Mouse (Mus musculus) ES-Bruce4 (cell line): ENCODE results near the gene Cntfr.
A peak's percentile ranks its signal among the peaks of the same experiment; 100 is the strongest.

Source experiments
- CTCF ChIP-seq: IDR thresholded peaks from one replicate; pipeline ENCODE4 v1.8.1; 2011; ENCODE audit warnings: low read depth, low read length
- EP300 ChIP-seq: IDR thresholded peaks from 2 replicates; pipeline ENCODE4 v1.6.1; 2011; ENCODE audit warnings: low read depth, low read length; ENCODE audit not compliant: insufficient read depth
- POLR2A ChIP-seq: IDR thresholded peaks from one replicate; pipeline ENCODE4 v1.8.1; 2011; ENCODE audit warnings: low read length; ENCODE audit not compliant: insufficient read depth

DNA sequence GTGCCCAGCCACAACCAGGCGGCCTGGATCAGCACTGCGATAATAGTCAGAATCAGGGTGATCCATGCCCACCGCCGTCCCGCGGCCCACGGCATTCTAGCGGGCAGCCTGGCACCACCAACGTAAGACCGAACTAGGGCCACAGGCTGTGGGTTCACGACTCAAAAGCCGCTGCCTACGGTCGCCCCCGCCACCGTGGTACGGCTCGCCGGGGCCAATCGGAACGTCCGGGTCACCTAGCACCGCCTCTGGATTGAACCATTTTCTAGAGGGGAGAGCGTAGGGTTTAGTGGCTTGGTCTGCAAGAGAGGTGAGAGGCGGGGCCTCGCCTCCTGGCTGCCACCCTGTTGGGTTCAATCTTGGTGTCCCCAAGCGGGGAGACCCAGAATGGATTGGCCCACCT, 44.3 kb upstream of the Cntfr start:
- TF ChIP-seq EP300 (no peak), POLR2A (peak; percentile 84), CTCF (no peak)
